Mouse (Mus musculus): ENCODE measurements around the gene Ntng1.

- no peak for TF ChIP-seq CTCF (IDR thresholded peaks at IDR 0.05; ENCODE audit: borderline replicate concordance, control insufficient read depth, extremely low read depth, insufficient read depth, low read length, poor library complexity)
- TF ChIP-seq POLR2A (IDR thresholded peaks at IDR 0.05; ENCODE audit: control insufficient read depth, extremely low read depth, insufficient read depth, low read length, poor library complexity): no peak
These were observed 324.8 kb downstream of the Ntng1 start for GRCm38 (mm10) chr3:109818821-109819685.
